Mouse (Mus musculus) activated CD4-positive, CD25-positive, alpha-beta regulatory T cell, adult 4 months (primary cell): Measurements from ENCODE around the gene Sypl. TPM values are rescaled to one million over a fixed set of nuclear protein-coding genes. Genes with fewer than 3 reads are reported as not detected.

Source experiments
- ATAC-seq: one replicate; pipeline ENCODE4 v1.8.0; 2017
- polyA plus RNA-seq, 2 experiments: library from polyadenylated mRNA; unstranded; fragments of 100-300 nt; shearing (Covaris generic); gene quantifications; one replicate each; pipeline ENCODE4 v1.2.1; 2017

The Sypl gene
- polyA plus RNA-seq, 2 experiments from 2014 or later, result 102 TPM

DNA sequence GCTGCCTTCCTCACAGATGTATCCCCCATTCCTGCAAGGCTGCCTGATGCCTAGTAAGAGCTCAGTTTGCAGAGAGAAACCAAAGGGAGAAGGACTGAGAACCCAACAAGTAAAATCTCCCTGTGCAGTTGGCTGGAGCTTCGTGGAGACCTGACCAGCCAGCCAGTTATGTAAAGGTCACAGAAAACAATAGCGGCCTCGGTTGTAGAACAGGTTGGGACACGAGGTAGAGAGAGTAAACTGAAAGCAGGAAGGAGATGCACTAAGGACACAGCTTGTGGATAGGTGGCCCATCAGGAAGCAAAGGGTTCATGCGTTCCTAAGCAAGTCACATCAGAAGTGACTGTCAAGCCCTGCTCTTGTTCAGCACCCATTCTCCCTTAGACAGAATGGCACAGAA is 52.2 kb downstream of the Sypl start:
- ATAC-seq, result no peak

DNA sequence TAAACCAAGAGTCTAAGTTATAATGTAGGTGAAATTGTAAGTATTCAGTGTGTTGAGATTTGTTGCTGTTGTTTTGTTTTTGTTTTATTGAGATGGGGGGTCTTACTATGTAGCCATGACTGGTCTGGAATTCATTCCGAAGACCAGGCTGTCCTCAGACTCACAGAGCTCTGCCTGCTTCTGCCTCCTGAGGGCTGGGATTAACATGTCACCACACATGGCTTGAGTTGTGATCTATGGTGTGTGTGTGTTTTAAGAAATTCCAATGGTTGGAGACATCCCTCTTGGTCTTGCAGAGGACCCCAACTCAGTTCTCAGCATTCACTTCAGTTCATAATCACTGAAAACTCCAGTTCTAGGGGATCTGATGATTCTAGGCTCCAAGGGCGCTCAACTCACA is 53.5 kb downstream of the Sypl start:
- ATAC-seq, result no peak

DNA sequence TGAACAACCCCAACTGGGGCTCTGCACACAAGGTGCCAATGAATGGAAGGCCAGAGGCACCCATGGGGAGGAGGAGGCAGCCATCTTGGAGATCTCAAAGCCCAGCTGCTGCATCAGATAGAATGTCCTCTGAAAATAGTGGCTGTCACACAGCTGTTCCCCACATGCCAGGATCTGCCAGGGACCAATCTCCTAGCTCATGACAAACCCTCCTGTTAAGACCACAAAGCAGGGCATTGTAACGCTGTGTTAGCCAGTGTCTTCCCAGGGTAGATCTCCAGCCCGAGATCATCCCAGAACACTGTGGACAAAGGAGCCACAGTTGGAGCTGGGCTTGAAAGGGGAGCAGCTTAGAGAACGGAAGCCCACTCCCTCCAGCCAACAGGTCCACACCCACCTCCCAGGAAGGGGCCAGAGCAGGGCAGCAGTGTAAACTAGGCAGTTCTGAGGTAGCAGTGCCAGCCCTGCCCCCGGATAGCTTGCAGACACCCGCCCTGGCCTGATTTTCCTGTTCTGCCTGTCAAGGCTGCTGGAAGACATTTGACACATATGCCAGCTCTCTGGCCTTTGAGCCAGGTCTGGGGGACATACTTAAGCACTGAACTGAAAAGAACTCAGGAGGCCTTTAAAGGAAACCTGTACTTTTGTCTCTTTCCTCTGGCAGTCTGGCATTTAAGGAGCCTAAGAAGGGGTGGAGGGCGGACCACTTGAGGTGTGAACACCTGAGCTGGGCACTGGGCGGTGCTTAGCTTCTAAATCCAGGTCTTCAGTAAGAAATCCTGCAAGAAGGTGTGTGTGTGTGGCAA is 54.8 kb downstream of the Sypl start:
- ATAC-seq, result no peak

DNA sequence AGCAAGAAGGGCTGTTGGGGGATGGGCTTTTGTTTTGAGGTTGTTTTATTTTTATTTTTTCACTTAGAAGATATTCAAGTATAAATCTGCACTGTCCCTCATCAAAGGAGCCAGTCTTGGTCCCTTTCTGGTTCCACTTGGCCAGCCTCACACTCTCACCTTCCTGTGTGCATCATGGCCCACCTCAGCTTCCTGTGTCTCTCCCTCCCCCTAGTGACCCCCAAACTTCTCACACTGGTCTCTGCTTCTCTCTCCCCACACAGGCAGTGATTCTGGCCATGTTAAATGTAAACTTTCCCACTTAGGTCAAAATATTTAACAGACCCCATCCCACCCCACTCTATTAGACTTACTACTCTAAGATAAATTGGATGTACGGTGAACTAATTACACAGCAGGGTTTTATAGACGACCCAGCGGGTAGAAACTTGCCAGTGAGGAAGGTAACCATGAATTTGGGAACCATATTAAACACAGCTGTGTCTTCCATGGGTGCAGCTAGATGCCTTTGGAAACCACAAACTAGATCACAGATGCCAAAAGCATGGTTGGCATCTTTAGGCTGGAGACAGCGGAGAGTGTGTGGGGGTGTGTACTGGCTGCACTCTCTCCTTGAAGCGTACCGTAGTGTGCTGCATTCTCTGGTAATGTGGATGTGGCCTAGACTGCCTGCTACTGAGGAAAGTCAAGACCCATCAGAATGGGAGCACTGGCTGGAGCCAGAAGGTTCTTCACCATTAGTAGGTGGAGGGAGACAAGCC is 55.7 kb downstream of the Sypl start:
- ATAC-seq, result no peak

DNA sequence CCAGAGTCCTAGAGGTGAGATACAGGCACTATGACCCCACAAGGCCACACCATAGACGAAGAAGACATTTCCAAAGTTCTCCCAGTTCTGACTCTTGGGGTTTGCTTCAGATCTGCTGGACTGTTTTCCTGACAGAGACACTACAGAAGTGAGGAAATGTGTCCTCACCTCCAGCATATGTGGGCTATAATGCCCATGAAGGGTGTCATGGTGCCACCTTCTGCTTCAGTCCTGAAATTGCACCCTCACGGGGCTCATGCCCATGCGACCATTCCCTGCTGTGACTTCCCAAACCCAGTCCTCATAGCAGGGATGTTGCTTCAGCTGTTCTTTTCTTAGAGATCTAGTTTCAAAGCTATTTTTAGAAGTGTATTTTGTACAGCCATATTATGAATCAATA is 56.3 kb downstream of the Sypl start:
- ATAC-seq, result peak; percentile 93

DNA sequence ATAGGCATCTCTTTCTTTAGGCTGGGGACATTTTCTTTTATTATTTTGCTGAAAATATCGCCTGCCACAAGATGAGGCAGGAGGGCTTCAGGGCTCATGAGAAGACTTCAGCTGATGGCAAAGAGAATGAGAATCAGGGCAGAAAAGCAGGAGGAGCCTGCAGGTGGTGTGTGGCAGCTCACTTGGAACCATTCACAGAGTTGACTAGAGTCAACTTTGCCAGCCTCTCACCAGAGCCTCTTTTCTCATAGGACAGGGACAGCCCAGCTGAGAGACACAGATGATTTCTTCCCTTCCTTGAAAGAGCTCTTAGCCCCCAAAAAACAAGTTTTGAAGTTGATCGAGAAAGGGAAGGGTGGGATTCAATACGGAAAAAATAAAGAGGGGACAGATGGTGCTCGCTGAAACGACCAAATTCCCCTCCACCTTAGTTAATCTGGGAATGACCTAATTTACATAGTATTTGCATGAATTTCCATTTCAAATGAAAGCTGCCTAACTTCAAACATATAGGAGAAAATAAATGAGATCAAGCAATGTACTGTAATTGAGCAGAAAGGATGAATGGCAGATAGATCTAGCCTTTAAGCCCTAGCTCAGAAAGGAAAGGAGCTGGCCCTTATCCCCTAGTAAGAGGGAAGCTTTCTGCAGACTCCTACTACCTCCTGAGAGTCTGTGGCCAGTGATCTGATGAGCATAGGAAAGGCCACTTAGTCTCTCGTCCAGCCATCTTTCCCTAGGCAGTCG is 60.5 kb downstream of the Sypl start:
- ATAC-seq, result no peak

DNA sequence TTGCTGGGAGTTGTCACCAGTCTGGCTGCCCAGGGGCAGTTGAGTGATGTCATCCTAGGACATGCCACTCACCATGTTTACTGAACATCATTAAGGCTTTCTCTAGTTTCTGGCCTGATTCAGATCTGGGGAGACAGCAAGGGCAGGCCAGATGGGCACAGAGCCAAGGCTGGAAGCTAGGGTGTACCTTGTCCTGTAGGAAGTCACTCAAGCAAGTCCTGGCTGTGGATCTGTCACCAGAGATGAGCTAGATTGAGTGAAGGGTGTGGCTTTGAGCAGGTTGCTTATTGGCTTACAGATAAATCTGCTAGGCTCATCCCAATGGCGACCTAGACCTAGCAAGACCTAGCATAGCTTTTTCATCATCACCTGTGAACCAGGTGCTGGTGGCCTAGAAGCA is 61.4 kb downstream of the Sypl start:
- ATAC-seq, result no peak

DNA sequence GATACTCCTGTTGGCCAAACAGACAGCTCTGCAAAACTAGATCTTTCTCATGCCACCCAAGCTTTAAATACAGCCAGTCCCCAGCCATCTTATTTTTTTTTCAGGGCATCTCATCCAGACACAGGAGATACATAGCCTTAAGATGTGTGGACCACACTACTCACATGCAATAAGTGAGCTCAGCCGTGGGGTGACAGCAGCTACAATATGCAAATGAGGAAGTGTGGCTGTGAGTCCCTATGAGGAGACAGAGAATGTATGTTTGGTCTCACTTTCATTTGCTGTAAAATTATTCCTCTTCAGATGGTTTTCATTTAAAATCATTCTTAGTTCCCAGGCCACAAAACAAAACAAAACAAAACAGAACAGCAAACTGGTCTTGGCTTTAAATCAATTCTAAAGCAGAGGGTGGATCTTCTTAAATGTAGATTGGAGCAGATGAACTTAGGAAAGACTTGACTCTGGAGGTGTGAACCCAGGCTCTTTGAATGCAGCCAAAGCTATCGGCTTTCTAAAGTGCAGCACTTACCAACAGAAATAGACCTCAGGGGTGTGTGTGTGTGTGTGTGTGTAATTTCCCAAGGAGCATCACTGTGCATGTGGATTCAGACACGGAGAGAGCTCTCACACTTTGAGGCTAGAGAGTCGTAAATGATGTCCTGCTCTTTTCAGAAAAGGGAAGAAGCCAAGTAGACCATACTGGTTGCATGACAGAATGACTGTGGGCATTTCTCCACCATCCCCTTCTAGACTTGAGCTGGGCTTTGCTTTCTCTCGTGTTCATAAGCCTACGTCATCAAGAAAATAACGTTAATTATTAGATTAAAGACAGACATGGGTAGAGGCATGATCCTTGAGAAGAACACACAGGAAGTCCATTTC is 63.4 kb downstream of the Sypl start:
- ATAC-seq, result peak; percentile 90

DNA sequence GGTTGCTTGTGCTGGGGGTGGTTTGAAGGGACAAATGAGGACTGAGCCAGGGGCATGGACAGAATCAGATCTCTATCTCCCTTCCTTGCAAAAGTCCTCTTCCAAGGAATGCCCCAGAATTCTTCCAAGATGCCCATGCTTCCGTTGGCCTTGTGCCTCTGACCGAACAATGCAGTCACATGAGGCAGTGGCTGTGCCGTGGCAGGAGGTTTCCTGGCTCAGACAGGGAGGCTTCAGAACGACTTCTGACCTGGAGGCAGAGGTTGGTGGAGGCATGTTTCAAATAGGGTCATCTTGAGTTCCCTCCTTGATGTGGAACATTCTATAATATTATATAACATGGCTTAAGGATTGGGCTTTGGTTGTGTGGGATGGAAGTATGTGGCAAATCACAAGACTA is 64.9 kb downstream of the Sypl start:
- no peak for ATAC-seq

DNA sequence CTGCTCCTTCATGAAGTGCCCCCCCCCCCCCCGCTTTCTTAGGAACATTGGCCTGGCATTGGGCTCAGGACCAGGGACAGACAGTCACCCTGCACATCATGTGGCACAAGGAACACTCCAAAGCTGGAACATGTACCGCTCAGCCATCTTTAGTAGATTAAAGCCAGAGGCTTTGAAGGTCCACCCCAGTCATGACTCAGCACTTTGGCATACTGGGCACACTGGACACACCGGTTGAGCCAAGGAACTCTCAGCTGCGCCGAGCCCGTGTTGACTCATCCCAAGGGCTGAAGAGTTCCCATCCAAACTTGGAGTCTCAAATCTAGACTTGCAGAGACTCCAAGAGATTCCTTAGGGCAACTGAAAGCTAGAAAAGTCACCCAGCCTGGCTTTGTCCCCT is 66.3 kb downstream of the Sypl start:
- no peak for ATAC-seq

DNA sequence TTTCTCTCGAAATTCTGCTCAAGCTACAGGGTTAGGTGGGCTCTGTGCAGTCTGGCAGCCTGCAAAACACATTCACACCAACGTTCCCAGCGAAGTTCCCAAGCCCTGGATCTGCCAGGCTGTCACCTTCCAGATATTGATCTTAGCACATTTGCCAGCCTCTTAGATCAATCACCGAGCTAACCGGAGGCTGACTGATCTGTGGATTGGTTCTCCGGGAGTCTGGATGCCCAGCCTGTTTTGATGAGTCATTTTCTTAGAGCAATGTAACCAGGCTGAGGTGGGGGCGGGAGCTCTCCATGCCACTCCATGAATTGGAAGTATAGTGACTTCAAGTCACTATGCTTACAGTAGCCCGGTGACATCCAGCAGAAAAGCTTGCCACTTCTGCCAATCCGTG is 67.4 kb downstream of the Sypl start:
- no peak for ATAC-seq

DNA sequence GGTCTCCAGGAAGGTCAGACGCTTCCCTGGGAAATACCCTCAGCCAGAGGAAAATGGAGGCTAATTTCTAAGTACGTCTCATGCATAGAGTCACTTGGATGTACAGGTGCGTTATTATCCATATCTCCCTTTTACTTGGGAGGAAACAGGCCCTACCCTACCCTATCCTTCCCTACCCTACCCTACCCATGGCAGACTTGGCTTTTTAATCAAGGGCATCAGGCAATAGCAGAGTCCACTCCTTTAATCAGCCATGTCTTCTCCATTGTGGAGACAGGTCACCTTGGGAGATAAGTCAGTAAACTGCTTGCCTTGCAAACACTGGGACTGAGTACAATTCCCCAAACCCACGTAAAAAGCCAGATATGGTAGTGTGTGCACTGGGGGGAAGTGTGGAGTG is 68.1 kb downstream of the Sypl start:
- ATAC-seq, result no peak

DNA sequence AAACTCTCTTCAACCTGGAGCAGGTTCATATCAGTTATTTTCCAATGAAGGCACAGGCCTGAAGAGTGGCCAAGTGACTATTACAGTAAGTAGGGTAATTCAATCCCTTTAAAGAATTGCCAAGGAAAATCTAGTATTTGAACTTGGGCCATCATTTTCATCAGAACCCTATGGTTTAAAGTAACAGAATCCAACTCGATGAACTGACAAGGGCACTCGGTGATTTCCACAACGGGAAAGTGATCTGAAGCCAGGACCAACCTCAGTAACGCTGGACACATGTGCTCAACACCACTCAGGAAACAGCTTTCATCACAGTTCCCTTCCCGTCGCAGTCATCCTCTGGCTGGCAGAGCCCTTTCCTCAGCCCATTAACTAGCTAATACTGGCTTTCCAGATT is 70.8 kb downstream of the Sypl start:
- ATAC-seq, result no peak

DNA sequence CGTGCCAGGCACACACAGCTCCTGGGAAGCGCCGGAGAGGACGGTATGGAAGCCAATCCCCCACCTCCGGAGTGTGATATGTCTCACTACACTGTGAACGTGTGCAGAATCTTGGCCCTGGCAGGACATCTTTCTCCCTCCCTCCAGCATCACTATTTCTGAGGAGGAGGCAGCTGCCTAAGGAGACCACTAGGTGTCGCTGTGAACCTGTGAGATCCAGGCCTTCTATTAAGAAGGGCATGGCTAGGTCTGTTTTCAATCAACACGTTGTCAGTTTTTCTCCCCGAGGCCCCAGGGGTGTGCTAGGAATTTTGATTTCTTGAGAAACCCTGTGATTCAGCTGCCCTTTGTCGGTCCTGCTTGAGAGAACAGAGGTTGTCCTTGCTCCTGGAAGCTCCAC is 73.4 kb downstream of the Sypl start:
- ATAC-seq, result peak; percentile 91

DNA sequence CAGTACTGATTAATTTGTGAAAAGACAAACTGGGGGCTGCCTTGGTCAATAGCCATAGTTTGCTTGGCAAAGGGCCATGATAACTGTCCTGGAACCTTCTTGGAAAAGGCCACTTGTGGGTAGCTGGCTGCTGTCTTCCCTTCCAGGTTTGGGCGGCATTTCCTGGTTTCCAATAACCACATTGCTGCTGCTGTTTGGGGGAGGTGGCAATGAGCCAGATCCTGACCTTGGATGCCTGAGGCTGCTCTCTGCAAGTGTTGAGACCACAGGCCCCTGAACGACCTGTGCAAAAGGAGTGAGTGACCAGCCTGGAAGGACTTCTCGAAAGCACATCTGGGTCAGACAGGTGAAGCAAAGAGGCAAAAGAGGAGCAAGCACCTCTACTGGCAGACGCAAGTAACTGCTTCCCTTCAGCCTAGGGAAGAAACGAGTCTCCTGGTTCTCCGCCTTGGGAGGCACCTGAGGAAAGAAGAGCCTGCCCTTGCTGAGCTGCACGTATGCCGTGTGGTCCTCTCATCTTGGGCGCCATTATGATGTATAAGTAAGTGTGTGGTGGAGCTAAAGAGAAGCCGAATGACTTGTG is 74.5 kb downstream of the Sypl start:
- no peak for ATAC-seq

DNA sequence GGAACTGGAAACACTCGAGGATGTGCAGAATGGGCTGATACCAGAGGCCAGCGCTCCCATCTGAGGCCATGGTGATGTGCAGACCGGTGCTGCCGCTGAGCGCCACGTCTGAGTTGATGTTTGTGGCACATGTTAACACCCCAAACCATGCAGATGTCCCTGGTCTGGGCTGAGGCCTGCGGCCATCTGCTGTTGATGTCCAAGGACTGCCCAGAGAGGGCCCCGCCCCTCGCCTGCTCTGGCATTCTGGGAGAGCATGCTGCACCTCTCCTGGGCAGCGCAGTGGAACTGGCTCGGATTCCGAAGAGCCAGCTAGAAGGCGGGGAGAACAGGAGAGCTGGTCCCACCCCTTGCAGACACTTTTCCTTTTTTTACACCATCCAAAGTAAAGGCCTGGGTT is 75.0 kb downstream of the Sypl start:
- no peak for ATAC-seq

Other genes with a start within 250 kb of the Sypl start
- gene Nampt, start 134.3 kb upstream of the Sypl start, polyA plus RNA-seq, result 10 to 100 TPM; 30.6 to 41.6 TPM
- under 1 TPM; 0.25 to 0.65 TPM for gene Cdhr3, start 139.0 kb downstream of the Sypl start, polyA plus RNA-seq
- gene Atxn7l1, start 193.8 kb downstream of the Sypl start, polyA plus RNA-seq, result 10 to 100 TPM; 69.1 to 80.6 TPM